Mouse (Mus musculus) E14TG2a.4 (cell line): ENCODE measurements around the gene Mdc1.

Source experiments
- CTCF ChIP-seq: conservative IDR thresholded peaks from 2 replicates; pipeline ENCODE4 v1.5.1; 2014; ENCODE audit warnings: low read length
- POU5F1 ChIP-seq: IDR thresholded peaks from 2 replicates; pipeline ENCODE4 v1.6.1; 2014; ENCODE audit warnings: low read length, borderline replicate concordance

- no peak for TF ChIP-seq CTCF
- TF ChIP-seq POU5F1, result no peak
These were observed 20.0 kb downstream of the Mdc1 start, which contains the start of gene Nrm for GRCm38 (mm10) chr17:35861198-35861857.
